Mouse (Mus musculus): ENCODE results near the gene Zfp882.

DNA sequence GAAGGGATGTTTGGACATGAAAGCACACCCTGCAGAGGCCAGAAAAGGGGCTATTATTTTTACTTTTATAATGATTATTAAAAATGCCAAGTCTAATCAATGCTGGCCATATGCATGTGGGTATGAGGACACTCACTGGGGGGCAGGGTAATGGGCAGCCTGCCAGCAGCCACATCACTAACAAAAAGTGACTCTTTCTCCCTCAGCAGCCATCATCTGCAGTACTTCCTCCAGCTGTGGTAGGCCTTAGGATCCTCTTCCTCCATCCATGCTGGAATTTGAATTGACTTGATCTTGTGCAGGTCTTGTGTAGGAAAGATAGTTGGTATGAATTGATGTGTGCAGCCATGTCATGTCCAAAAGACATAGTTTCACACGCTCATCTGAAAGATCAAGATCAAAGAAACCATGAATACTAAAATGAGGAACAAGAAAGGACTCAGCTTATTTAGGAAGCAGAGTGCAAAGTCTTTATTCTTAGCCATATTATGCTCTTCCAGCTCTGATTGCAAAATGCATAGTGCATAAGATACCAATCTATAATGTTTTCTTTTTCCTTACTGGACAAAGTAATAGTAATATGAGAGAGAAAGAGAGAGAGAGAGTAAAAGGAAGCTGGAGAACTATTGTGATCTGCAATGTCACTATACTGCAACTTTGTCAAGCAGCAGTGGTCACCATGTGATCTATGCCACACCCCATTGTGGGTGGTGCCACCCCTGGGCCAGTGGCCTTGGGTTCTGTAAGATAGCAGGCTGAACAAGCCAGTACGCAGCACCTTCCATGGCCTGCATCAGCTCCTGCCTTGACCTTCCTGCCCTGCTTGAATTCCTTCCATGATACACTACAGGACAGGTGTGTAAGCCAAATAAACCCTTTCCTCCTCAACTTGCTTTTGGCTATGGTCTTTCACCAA is 32.1 kb downstream of the Zfp882 start:
- TF ChIP-seq POLR2A (IDR thresholded peaks at IDR 0.05; ENCODE audit: insufficient read depth, low read depth, low read length) (no peak), CTCF (IDR thresholded peaks at IDR 0.05) (no peak)
